Mouse (Mus musculus) hindbrain, postnatal 0 days (tissue): Measurements from ENCODE around the gene Calcoco2. TPM values are rescaled to one million over a fixed set of nuclear protein-coding genes. Genes with fewer than 3 reads are reported as not detected.
A peak's percentile ranks its signal among the peaks of the same experiment; 100 is the strongest.

Experiments
- ATAC-seq: fragments of 200-750 bp; cut with Nextera tagmentation; 2 replicates; pipeline ENCODE4 v1.8.0; 2017; ENCODE audit warnings: mild to moderate bottlenecking, moderate TSS enrichment, moderate library complexity
- DNase-seq: peaks from one replicate; pipeline ENCODE4 v3.0.0-alpha.2; 2015; ENCODE audit warnings: low spot score
- H3K27ac ChIP-seq: fragments of 300-500 bp; sonication (generic); 2 replicates; pipeline ENCODE4 v1.5.1; 2014; ENCODE audit warnings: mild to moderate bottlenecking
- H3K27me3 ChIP-seq: fragments of 300-500 bp; sonication (generic); 2 replicates; pipeline ENCODE4 v1.6.1; 2014; ENCODE audit warnings: low read length, mixed read lengths; ENCODE audit not compliant: insufficient read depth
- H3K36me3 ChIP-seq: fragments of 300-500 bp; sonication (generic); 2 replicates; pipeline ENCODE4 v1.6.1; 2014; ENCODE audit warnings: low read length, mixed read lengths; ENCODE audit not compliant: insufficient read depth
- H3K4me1 ChIP-seq: fragments of 300-500 bp; sonication (generic); 2 replicates; pipeline ENCODE4 v1.6.1; 2014; ENCODE audit warnings: antibody characterized with exemption, low read length, mixed read lengths; ENCODE audit not compliant: insufficient read depth
- H3K4me2 ChIP-seq: fragments of 300-500 bp; sonication (generic); 2 replicates; pipeline ENCODE4 v1.6.1; 2014; ENCODE audit warnings: low read depth, mild to moderate bottlenecking, low read length, moderate library complexity, mixed read lengths
- H3K4me3 ChIP-seq: fragments of 300-500 bp; sonication (generic); 2 replicates; pipeline ENCODE4 v1.5.1; 2014; ENCODE audit warnings: low read length
- H3K9ac ChIP-seq: fragments of 300-500 bp; sonication (generic); replicated peaks from 2 replicates; pipeline ENCODE4 v1.6.1; 2014; ENCODE audit warnings: mild to moderate bottlenecking, low read length, moderate library complexity, mixed read lengths
- H3K9me3 ChIP-seq: fragments of 300-500 bp; sonication (generic); 2 replicates; pipeline ENCODE4 v1.6.1; 2016; ENCODE audit warnings: low read length, mixed read lengths
- CTCF ChIP-seq: IDR thresholded peaks from 2 replicates; pipeline ENCODE4 v1.5.1; 2016; ENCODE audit warnings: antibody characterized with exemption, control low read depth, low read depth
- WGBS: fragments of 180-500 bp; shearing (Covaris S2); extraction: QIAGEN DNeasy Blood & Tissue Kit; methylation state at CpG from one replicate; pipeline ENCODE4 v1.1.7; 2014; 5-methylcytosine and 5-hydroxymethylcytosine counted together
- polyA plus RNA-seq: library from polyadenylated mRNA; unstranded; fragments of >200 nt; fragmentation: Nextera tagmentation; extraction: Ambion mirVana; gene quantifications from 2 replicates; pipeline ENCODE4 v1.2.1, GENCODE M21; 2015
- total RNA-seq: library from RNA; depleted of rRNA; stranded (reverse); fragments of >200 nt; gene quantifications from 2 replicates; pipeline ENCODE4 v1.2.3, GENCODE M21; 2014; rRNA removed

Calcoco2 gene
- total and polyA plus RNA-seq, 2 experiments from 2014 or later = 0.19 TPM; not detected in 1

DNA sequence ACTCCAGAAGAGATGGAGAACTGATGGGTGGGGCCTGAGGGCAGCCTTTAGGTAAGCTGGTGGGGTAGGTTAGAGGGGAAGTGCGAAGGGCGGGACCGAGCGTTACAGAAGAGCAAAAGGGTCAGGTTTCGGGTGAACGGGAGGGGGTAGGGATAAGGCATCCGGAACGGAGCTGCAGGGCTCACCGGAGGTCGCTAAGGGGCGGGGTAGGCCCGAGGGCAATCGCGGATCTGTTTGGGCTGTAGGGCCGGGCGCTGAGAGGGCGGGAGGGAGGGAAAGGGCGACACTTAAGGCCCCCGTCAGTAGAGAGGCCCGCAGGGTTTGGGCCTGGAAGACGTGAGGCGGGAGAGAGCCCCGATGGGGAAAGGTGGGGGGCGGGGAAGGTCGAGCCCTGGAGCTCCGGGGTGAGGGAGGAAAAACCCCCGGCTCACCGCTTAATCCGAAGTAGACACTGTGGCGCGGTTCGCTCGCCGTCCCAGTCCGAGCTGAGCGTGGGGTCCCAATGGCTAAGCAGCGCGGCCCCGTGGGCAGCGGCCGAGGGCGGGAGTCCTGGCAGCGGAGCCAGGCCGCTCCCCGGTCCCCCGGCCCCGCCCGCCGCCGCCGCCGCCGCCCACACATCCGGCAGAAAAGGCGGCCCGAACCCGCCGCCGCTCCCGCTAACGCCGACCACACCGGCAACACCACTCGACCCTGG is 47.1 kb downstream of the Calcoco2 start:
- no peak for TF ChIP-seq CTCF
- peak overlapping the region; percentile 86 for H3K27ac ChIP-seq
- no peaks in the 10 kb centered on the region for H3K9me3 ChIP-seq
- peak overlapping the region; percentile 95 for H3K4me3 ChIP-seq
- ATAC-seq (peak; percentile 63), DNase-seq (no peak)
- peaks cover 10% of the 10 kb centered on the region for H3K4me1 ChIP-seq
- no peaks in the 10 kb centered on the region for H3K27me3 ChIP-seq
- H3K36me3 ChIP-seq = peaks cover 10% of the 10 kb centered on the region
- peak overlapping the region; percentile 87 for H3K9ac ChIP-seq
- H3K4me2 ChIP-seq = peak overlapping the region; percentile 93
- WGBS = under 1% methylated on average over 53 of the region's 64 CpGs

DNA sequence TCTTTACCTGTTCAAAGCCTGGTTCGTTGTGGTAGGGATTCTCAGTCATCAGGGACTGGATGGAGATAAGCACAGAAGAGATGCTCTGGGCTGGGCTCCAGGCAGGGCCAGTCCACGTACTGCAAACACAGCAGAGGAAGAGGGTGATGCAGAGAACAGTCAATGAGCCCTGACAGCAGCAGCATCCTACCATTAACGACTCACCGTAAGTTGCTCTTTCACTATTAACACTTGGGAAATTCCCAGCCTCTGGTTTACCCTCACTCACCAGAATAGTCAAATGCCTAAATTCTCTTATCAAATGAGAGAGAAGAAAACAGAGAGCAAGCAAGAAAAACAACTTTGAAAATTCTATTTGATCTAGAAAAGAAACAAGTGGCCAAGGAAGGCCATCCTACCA is 53.5 kb downstream of the Calcoco2 start:
- WGBS = 90% methylated on average over 4 of the region's 4 CpGs
- H3K27me3 ChIP-seq = no peaks in the 10 kb centered on the region
- TF ChIP-seq CTCF = no peak
- DNase-seq (no peak), ATAC-seq (no peak)
- H3K36me3 ChIP-seq = peaks cover 37% of the 10 kb centered on the region
- no peaks in the 10 kb centered on the region for H3K9me3 ChIP-seq
- no peak overlapping the region for H3K4me3 ChIP-seq
- H3K4me1 ChIP-seq = peaks cover 1% of the 10 kb centered on the region
- H3K27ac ChIP-seq = no peak overlapping the region
- no peak overlapping the region for H3K9ac ChIP-seq
- H3K4me2 ChIP-seq = no peak overlapping the region

- ATAC-seq = no peak
- H3K36me3 ChIP-seq = peaks cover 53% of the 10 kb centered on the region
- no peak overlapping the region for H3K9ac ChIP-seq
- H3K4me3 ChIP-seq = no peak overlapping the region
- H3K27me3 ChIP-seq = no peaks in the 10 kb centered on the region
- H3K27ac ChIP-seq = no peak overlapping the region
- no peaks in the 10 kb centered on the region for H3K4me1 ChIP-seq
- DNase-seq = no peak
- 92% methylated on average over 3 of the region's 3 CpGs for WGBS
- no peak for TF ChIP-seq CTCF
- no peak overlapping the region for H3K4me2 ChIP-seq
- no peaks in the 10 kb centered on the region for H3K9me3 ChIP-seq
Observed at GRCm38 (mm10) chr11:96050854-96051253, 60.9 kb downstream of the Calcoco2 start.

GRCm38 (mm10) chr11:96049939-96050338 is 61.8 kb downstream of the Calcoco2 start:
- Histone ChIP-seq H3K4me3 (no peak overlapping the region), H3K9ac (no peak overlapping the region), H3K36me3 (peaks cover 59% of the 10 kb centered on the region), H3K4me2 (no peak overlapping the region), H3K27ac (no peak overlapping the region), H3K4me1 (no peaks in the 10 kb centered on the region), H3K27me3 (no peaks in the 10 kb centered on the region), H3K9me3 (no peaks in the 10 kb centered on the region)
- WGBS = 79% methylated on average over 4 of the region's 4 CpGs
- ATAC-seq (no peak), DNase-seq (no peak)
- TF ChIP-seq CTCF = no peak

Other genes starting within 250 kb of the Calcoco2 start
- not detected in 2 replicates for gene B4galnt2, start 197.1 kb downstream of the Calcoco2 start, total RNA-seq
- gene B4galnt2, start 197.1 kb downstream of the Calcoco2 start, polyA plus RNA-seq = not detected in 2 replicates
- gene Igf2bp1, start 106.0 kb downstream of the Calcoco2 start, total RNA-seq = 4.1 and 5.3 TPM in 2 replicates
- gene Igf2bp1, start 106.0 kb downstream of the Calcoco2 start, polyA plus RNA-seq = 2.8 and 3.5 TPM in 2 replicates
- not detected in 2 replicates for gene Gip, start 87.4 kb downstream of the Calcoco2 start, total RNA-seq
- not detected in 2 replicates for gene Gip, start 87.4 kb downstream of the Calcoco2 start, polyA plus RNA-seq
- 18.6 and 21.4 TPM in 2 replicates for gene Snf8, start 77.1 kb downstream of the Calcoco2 start, total RNA-seq
- gene Snf8, start 77.1 kb downstream of the Calcoco2 start, polyA plus RNA-seq = 114 and 115 TPM in 2 replicates
- gene Ube2z, start 46.6 kb downstream of the Calcoco2 start, total RNA-seq = 48.2 and 50.1 TPM in 2 replicates
- gene Ube2z, start 46.6 kb downstream of the Calcoco2 start, polyA plus RNA-seq = 30.3 and 32.9 TPM in 2 replicates
- gene Atp5g1, start 36.3 kb downstream of the Calcoco2 start, total RNA-seq = 703 and 894 TPM in 2 replicates
- 1,232 and 1,324 TPM in 2 replicates for gene Atp5g1, start 36.3 kb downstream of the Calcoco2 start, polyA plus RNA-seq
- gene Ttll6, start 21.8 kb upstream of the Calcoco2 start, total RNA-seq = 0.43 and 0.52 TPM in 2 replicates
- 0.23 and 0.43 TPM in 2 replicates for gene Ttll6, start 21.8 kb upstream of the Calcoco2 start, polyA plus RNA-seq
- gene Hoxb13, start 82.4 kb upstream of the Calcoco2 start, total RNA-seq = not detected in 2 replicates
- not detected in 2 replicates for gene Hoxb13, start 82.4 kb upstream of the Calcoco2 start, polyA plus RNA-seq
- gene Hoxb9, start 159.5 kb upstream of the Calcoco2 start, total RNA-seq = 0.40 TPM in 1 of 2 replicates, not detected in the other
- gene Hoxb9, start 159.5 kb upstream of the Calcoco2 start, polyA plus RNA-seq = 0.13 TPM in 1 of 2 replicates, not detected in the other
- 28.0 and 66.5 TPM in 2 replicates for gene Hoxb8, start 169.9 kb upstream of the Calcoco2 start, total RNA-seq
- 4.6 and 6.2 TPM in 2 replicates for gene Hoxb8, start 169.9 kb upstream of the Calcoco2 start, polyA plus RNA-seq
- 11.0 and 21.7 TPM in 2 replicates for gene Hoxb7, start 174.7 kb upstream of the Calcoco2 start, total RNA-seq
- 10.1 and 16.8 TPM in 2 replicates for gene Hoxb7, start 174.7 kb upstream of the Calcoco2 start, polyA plus RNA-seq
- gene Hoxb6, start 180.5 kb upstream of the Calcoco2 start, total RNA-seq = 23.2 and 30.2 TPM in 2 replicates
- gene Hoxb6, start 180.5 kb upstream of the Calcoco2 start, polyA plus RNA-seq = 29.0 and 36.3 TPM in 2 replicates
- gene Hoxb5, start 191.4 kb upstream of the Calcoco2 start, total RNA-seq = 16.5 and 24.3 TPM in 2 replicates
- gene Hoxb5, start 191.4 kb upstream of the Calcoco2 start, polyA plus RNA-seq = 109 and 113 TPM in 2 replicates
- 4.2 and 8.6 TPM in 2 replicates for gene Hoxb4, start 206.3 kb upstream of the Calcoco2 start, total RNA-seq
- gene Hoxb4, start 206.3 kb upstream of the Calcoco2 start, polyA plus RNA-seq = 2.4 and 3.3 TPM in 2 replicates
- gene Hoxb3, start 211.4 kb upstream of the Calcoco2 start, total RNA-seq = 42.1 and 42.2 TPM in 2 replicates
- 6.6 and 8.1 TPM in 2 replicates for gene Hoxb3, start 211.4 kb upstream of the Calcoco2 start, polyA plus RNA-seq
- 35.4 and 36.4 TPM in 2 replicates for gene Hoxb2, start 238.6 kb upstream of the Calcoco2 start, total RNA-seq
- gene Hoxb2, start 238.6 kb upstream of the Calcoco2 start, polyA plus RNA-seq = 11.6 and 13.1 TPM in 2 replicates